Mouse (Mus musculus) inflammation-experienced regulatory T-cells, adult 16 weeks (primary cell): ENCODE results near the gene Apmap. TPM values are rescaled to one million over a fixed set of nuclear protein-coding genes. Genes with fewer than 3 reads are reported as not detected.

ENCODE experiments used
- polyA plus RNA-seq: library from polyadenylated mRNA; unstranded; fragments of 100-300 nt; shearing (Covaris generic); gene quantifications from one replicate; pipeline ENCODE4 v1.2.1, GENCODE M21; 2017

Apmap gene
- polyA plus RNA-seq = 42.0 TPM

DNA sequence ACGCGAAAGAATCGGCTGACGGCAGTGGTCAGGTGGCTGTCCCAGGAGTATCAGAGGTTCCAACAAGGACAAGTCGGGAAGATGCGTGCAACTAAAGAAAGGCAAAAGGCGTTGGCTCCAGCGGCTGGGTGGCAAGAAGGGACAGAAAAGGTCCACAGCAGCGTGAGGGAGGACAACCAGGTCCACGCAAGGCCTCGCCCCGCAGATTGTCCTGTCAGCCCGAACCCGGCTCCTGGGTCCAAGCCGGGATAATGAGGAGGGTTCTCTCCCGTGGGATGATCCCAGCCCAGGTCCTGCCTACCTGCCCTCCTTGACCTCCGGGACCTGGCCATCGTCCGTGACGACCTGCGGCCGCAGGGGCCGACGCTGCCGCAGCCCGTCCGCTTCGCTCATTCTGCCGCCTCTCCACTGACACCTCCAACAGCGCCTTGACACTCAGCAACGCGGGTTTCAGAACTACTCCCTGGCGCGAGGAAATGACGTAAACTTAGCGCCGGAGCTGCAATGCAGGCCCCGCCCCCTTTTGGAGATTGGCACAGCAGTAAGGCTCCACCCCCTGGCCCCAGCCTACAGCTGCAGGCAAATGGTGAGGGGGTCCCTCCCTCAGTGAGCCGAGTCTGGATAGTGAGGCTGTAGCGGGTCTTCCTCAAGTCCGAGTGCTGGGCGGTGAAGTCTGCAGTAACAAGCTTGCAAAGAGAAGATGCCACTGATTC, at the start of gene Apmap:
Gene Apmap, minus strand, starts transcription at position 481 of the 713 bp plus-strand sequence.

DNA sequence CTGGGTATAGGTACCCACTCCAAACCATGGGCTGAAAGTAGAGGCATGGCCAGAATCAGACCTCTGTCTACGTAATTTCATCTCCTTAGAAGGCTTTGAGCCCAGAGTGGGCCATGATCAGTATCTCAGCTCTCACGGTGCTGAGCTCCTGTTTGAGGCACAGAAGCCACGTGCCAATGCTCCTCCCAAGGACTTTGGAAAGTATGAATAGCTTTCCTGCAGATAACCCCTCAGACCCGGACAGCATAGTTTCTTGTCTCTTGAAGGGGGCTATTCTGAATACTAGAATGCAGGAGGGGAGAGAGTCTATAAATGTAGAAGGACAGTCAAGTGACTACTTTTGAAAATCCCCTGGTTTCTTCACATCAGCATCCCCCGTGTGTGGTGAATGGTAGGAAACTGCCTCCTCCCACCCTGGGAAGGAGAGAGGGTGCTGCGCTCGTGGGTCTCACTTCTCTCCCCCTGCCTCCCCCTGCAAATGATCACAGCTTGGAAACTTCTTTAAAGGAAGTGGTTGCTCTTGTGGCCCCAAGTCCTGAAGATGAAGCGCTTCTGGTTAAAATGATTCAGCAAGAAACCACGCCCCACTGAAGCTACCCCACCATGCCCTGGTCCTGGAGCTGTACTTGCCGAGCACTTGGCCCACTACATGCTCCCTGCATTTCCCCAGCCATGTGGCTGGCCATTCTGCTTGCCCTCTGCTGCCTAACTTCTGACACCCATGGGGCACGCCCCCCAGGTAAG, 38.3 kb downstream of the Apmap start, which contains the start of gene Cst7:
Gene Cst7, plus strand, starts transcription at position 569 of the 744 bp plus-strand sequence.

Other genes with a start within 250 kb of the Apmap start
- 9.5 TPM for gene 3300002I08Rik, start 245.8 kb downstream of the Apmap start, polyA plus RNA-seq
- 13.0 TPM for gene Zfp442, start 157.1 kb downstream of the Apmap start, polyA plus RNA-seq
- gene Zfp345, start 123.5 kb downstream of the Apmap start, polyA plus RNA-seq = 1.0 TPM
- 355 TPM for gene Cst7, start 38.2 kb downstream of the Apmap start, polyA plus RNA-seq
- gene Acss1, start 59.9 kb upstream of the Apmap start, polyA plus RNA-seq = 29.7 TPM
- not detected for gene Vsx1, start 80.8 kb upstream of the Apmap start, polyA plus RNA-seq
- 72.8 TPM for gene Entpd6, start 140.5 kb upstream of the Apmap start, polyA plus RNA-seq
- 112 TPM for gene Pygb, start 178.2 kb upstream of the Apmap start, polyA plus RNA-seq